In genomic region chr8:122987255-122987654, GRCm38 (mm10) we compare ENCODE assay signal across 18 mouse cellular contexts. TPM values are rescaled to one million over a fixed set of nuclear protein-coding genes. Genes with fewer than 3 reads are reported as not detected.
DNase-seq lines count a peak whose midpoint lies in the region; ATAC-seq and TF ChIP-seq lines count a peak whose summit lies in the region.
"Had no signal": no experiment of that assay in that cellular context is flagged by ENCODE, and none has a peak within 500 bp of the region (broad histone marks: within the 10 kb centered on the region; RNA-seq: fewer than 3 reads in every experiment).

No protein-coding gene starts in this region.

- no peaks in the 10 kb centered on the region for H3K27me3 ChIP-seq in heart, adult 2 months (ENCODE audit: control insufficient read depth, insufficient read depth, low read length)
- H3K27me3 ChIP-seq in midbrain, embryonic 13.5 days, result no peaks in the 10 kb centered on the region
- no peaks in the 10 kb centered on the region for H3K27me3 ChIP-seq in midbrain, embryonic 16.5 days (ENCODE audit: control insufficient read depth, insufficient read depth, low read depth, low read length)
- H3K27me3 ChIP-seq in intestine, embryonic 15.5 days (replicated peaks), result no peaks in the 10 kb centered on the region
- H3K27me3 ChIP-seq in small intestine, adult 2 months (ENCODE audit: control insufficient read depth, insufficient read depth, low read length), result no peaks in the 10 kb centered on the region
- H3K27me3 ChIP-seq in embryonic facial prominence, embryonic 10.5 days (replicated peaks; ENCODE audit: low read depth, poor library complexity, severe bottlenecking), result no peaks in the 10 kb centered on the region
- H3K27me3 ChIP-seq: forebrain, embryonic 12.5 days; liver, embryonic 13.5 days; neural tube, embryonic 15.5 days had no signal

- no peak overlapping the region for H3K4me2 ChIP-seq in midbrain, embryonic 13.5 days (replicated peaks)
- H3K4me2 ChIP-seq in midbrain, embryonic 16.5 days (ENCODE audit: low read length), result no peak overlapping the region
- H3K4me2 ChIP-seq in intestine, embryonic 15.5 days (replicated peaks), result no peak overlapping the region
- H3K4me2 ChIP-seq: forebrain, embryonic 12.5 days; liver, embryonic 13.5 days; neural tube, embryonic 15.5 days had no signal

- 8% methylated on average over 2 of the region's 2 CpGs for WGBS in heart, adult 2 months
- WGBS in midbrain, embryonic 13.5 days, result 57% methylated on average over 2 of the region's 2 CpGs
- 42% methylated on average over 2 of the region's 2 CpGs for WGBS in midbrain, embryonic 16.5 days
- WGBS in intestine, embryonic 15.5 days, result 27% methylated on average over 2 of the region's 2 CpGs
- WGBS in small intestine, adult 2 months, result 14% methylated on average over 2 of the region's 2 CpGs
- 72% methylated on average over 2 of the region's 2 CpGs for WGBS in embryonic facial prominence, embryonic 10.5 days

- H3K27ac ChIP-seq in heart, adult 2 months, result no peak overlapping the region
- 0 out of 2 replicates have a peak overlapping the region, but pooled peaks have one; percentile 51 for H3K27ac ChIP-seq in midbrain, embryonic 13.5 days
- no peak overlapping the region for H3K27ac ChIP-seq in midbrain, embryonic 16.5 days (ENCODE audit: low read length)
- H3K27ac ChIP-seq in intestine, embryonic 15.5 days, result peak overlapping the region; percentile 45
- peak overlapping the region; percentile 3 for H3K27ac ChIP-seq in small intestine, adult 2 months (ENCODE audit: insufficient read depth, low read depth, low read length)
- H3K27ac ChIP-seq in embryonic facial prominence, embryonic 10.5 days (replicated peaks), result no peak overlapping the region
- H3K27ac ChIP-seq: forebrain, embryonic 12.5 days; liver, embryonic 13.5 days; neural tube, embryonic 15.5 days; stomach, postnatal 0 days had no signal

- no peak for TF ChIP-seq CTCF in heart, adult 2 months (IDR thresholded peaks at IDR 0.05)
- TF ChIP-seq CTCF in small intestine, adult 2 months (IDR thresholded peaks at IDR 0.05; ENCODE audit: extremely low read depth, insufficient read length, insufficient replicate concordance, low read depth, low read length), result no peak

- DNase-seq in heart, adult 2 months, result no peak
- no peak for DNase-seq in heart, postnatal 10 days
- no peak for DNase-seq in embryonic facial prominence, embryonic 10.5 days (ENCODE audit: low spot score)
- DNase-seq: adrenal gland, adult 8-10 months; cerebellum, adult 8-10 months; heart, adult 18-20 months; heart, postnatal 14 days; layer of hippocampus, adult 9-11 months; left cerebral cortex, postnatal 4 days; liver, embryonic 13.5 days; lung, postnatal 14 days had no signal

- H3K79me2 ChIP-seq in heart, adult 2 months (replicated peaks; ENCODE audit: control insufficient read depth, insufficient read depth, low read length), result peaks cover 23% of the 10 kb centered on the region

- TF ChIP-seq POLR2A in heart, adult 2 months (IDR thresholded peaks at IDR 0.05; ENCODE audit: insufficient read depth, low read depth, low read length), result no peak
- no peak for TF ChIP-seq POLR2A in small intestine, adult 2 months (IDR thresholded peaks at IDR 0.05; ENCODE audit: low read depth, low read length)

- peaks cover 44% of the 10 kb centered on the region for H3K4me1 ChIP-seq in heart, adult 2 months (ENCODE audit: control insufficient read depth, insufficient read depth, low read length)
- H3K4me1 ChIP-seq in midbrain, embryonic 13.5 days (replicated peaks), result peaks cover 18% of the 10 kb centered on the region
- peaks cover 6% of the 10 kb centered on the region for H3K4me1 ChIP-seq in midbrain, embryonic 16.5 days (ENCODE audit: control insufficient read depth, insufficient read depth, low read length)
- H3K4me1 ChIP-seq in intestine, embryonic 15.5 days (replicated peaks), result peaks cover 34% of the 10 kb centered on the region
- H3K4me1 ChIP-seq in small intestine, adult 2 months (ENCODE audit: control insufficient read depth, insufficient read depth, insufficient read length, low read length), result peaks cover 50% of the 10 kb centered on the region
- peaks cover 17% of the 10 kb centered on the region for H3K4me1 ChIP-seq in embryonic facial prominence, embryonic 10.5 days

- ATAC-seq in midbrain, embryonic 13.5 days, result no peak
- ATAC-seq in midbrain, embryonic 16.5 days, result no peak
- ATAC-seq in intestine, embryonic 15.5 days, result no peak

- H3K4me3 ChIP-seq in heart, adult 2 months, result no peak overlapping the region
- H3K4me3 ChIP-seq in midbrain, embryonic 13.5 days (replicated peaks), result no peak overlapping the region
- no peak overlapping the region for H3K4me3 ChIP-seq in midbrain, embryonic 16.5 days (ENCODE audit: low read depth, low read length)
- no peak overlapping the region for H3K4me3 ChIP-seq in intestine, embryonic 15.5 days (replicated peaks)
- H3K4me3 ChIP-seq in small intestine, adult 2 months (ENCODE audit: low read depth, low read length), result no peak overlapping the region
- H3K4me3 ChIP-seq in embryonic facial prominence, embryonic 10.5 days, result no peak overlapping the region
- H3K4me3 ChIP-seq: forebrain, embryonic 12.5 days; liver, embryonic 13.5 days; neural tube, embryonic 15.5 days had no signal

- H3K36me3 ChIP-seq in heart, adult 2 months (ENCODE audit: control insufficient read depth, insufficient read depth, low read length), result peaks cover 10% of the 10 kb centered on the region
- no peaks in the 10 kb centered on the region for H3K36me3 ChIP-seq in midbrain, embryonic 13.5 days
- H3K36me3 ChIP-seq in midbrain, embryonic 16.5 days (ENCODE audit: control insufficient read depth, insufficient read depth, low read length), result no peaks in the 10 kb centered on the region
- H3K36me3 ChIP-seq in intestine, embryonic 15.5 days, result no peaks in the 10 kb centered on the region
- H3K36me3 ChIP-seq in small intestine, adult 2 months (ENCODE audit: control insufficient read depth, insufficient read depth, low read length), result no peaks in the 10 kb centered on the region
- H3K36me3 ChIP-seq in embryonic facial prominence, embryonic 10.5 days (replicated peaks), result no peaks in the 10 kb centered on the region
- H3K36me3 ChIP-seq: forebrain, embryonic 12.5 days; liver, embryonic 13.5 days; neural tube, embryonic 15.5 days had no signal

- intact Hi-C loops in heart, adult 2 months (cut with DNase I), result no loop called here
- intact Hi-C loops in heart, postnatal 10 days (cut with DNase I), result no loop called here

- H3K9ac ChIP-seq in heart, adult 2 months (ENCODE audit: low read depth, low read length), result peak overlapping the region; percentile 27; the same call in 1 of the 2 replicates
- no peak overlapping the region for H3K9ac ChIP-seq in midbrain, embryonic 13.5 days (replicated peaks)
- no peak overlapping the region for H3K9ac ChIP-seq in midbrain, embryonic 16.5 days (ENCODE audit: low read depth, low read length)
- no peak overlapping the region for H3K9ac ChIP-seq in intestine, embryonic 15.5 days
- H3K9ac ChIP-seq: forebrain, embryonic 12.5 days; liver, embryonic 13.5 days; neural tube, embryonic 15.5 days had no signal

- no peak for TF ChIP-seq EP300 in heart, adult 2 months (IDR thresholded peaks at IDR 0.05; ENCODE audit: insufficient read depth, low read depth, low read length)

- no peaks in the 10 kb centered on the region for H3K9me3 ChIP-seq in midbrain, embryonic 13.5 days
- no peaks in the 10 kb centered on the region for H3K9me3 ChIP-seq in midbrain, embryonic 16.5 days (replicated peaks; ENCODE audit: control insufficient read depth, low read length, poor library complexity, severe bottlenecking)
- H3K9me3 ChIP-seq in intestine, embryonic 15.5 days, result no peaks in the 10 kb centered on the region
- H3K9me3 ChIP-seq in embryonic facial prominence, embryonic 10.5 days, result no peaks in the 10 kb centered on the region
- H3K9me3 ChIP-seq: forebrain, embryonic 12.5 days; liver, embryonic 13.5 days; neural tube, embryonic 15.5 days had no signal

RNA-seq across cellular contexts. Expression of gene Ankrd11, which starts 54.8 kb away (rescaled TPM):
- 10 to 100 TPM; 68.0 to 76.3 TPM for total RNA-seq in heart, adult 2 months (2021)
- polyA plus RNA-seq in heart, adult 2 months (2012; rRNA removed), result 34.4 and 48.3 TPM in 2 replicates
- total RNA-seq in heart, postnatal 10 days (2021), result 10 to 100 TPM; 83.6 to 84.5 TPM
- 32.3 and 34.4 TPM in 2 replicates for polyA plus RNA-seq in midbrain, embryonic 13.5 days (2015; fragmentation: Nextera tagmentation; extraction: Ambion mirVana)
- 23.2 and 25.8 TPM in 2 replicates for polyA plus RNA-seq in midbrain, embryonic 16.5 days (2015; fragmentation: Nextera tagmentation; extraction: Ambion mirVana)
- polyA plus RNA-seq in intestine, embryonic 15.5 days (2015; fragmentation: Nextera tagmentation; extraction: Ambion mirVana), result 50.9 and 53.9 TPM in 2 replicates
- polyA plus RNA-seq in small intestine, adult 2 months (2012; rRNA removed), result 23.9 and 79.9 TPM in 2 replicates
- 41.2 and 49.2 TPM in 2 replicates for polyA plus RNA-seq in embryonic facial prominence, embryonic 10.5 days (2016; fragmentation: Nextera tagmentation; extraction: Ambion mirVana)

Comparison
In these comparisons a context has a peak if more than half of its experiments do, and no peak if none do; other contexts are left out.
1. H3K27ac ChIP-seq: peak in midbrain, embryonic 13.5 days (single experiment), intestine, embryonic 15.5 days (single experiment) and small intestine, adult 2 months (single experiment); none in heart, adult 2 months (single experiment), midbrain, embryonic 16.5 days (single experiment) and embryonic facial prominence, embryonic 10.5 days (single experiment).